Mouse (Mus musculus): ENCODE data around the gene Atp6v1g2. TPM values are rescaled to one million over a fixed set of nuclear protein-coding genes. Genes with fewer than 3 reads are reported as not detected.

Atp6v1g2 gene
- total RNA-seq, 4 experiments from 2014 or later = 552 to 589 (median 575) TPM

DNA sequence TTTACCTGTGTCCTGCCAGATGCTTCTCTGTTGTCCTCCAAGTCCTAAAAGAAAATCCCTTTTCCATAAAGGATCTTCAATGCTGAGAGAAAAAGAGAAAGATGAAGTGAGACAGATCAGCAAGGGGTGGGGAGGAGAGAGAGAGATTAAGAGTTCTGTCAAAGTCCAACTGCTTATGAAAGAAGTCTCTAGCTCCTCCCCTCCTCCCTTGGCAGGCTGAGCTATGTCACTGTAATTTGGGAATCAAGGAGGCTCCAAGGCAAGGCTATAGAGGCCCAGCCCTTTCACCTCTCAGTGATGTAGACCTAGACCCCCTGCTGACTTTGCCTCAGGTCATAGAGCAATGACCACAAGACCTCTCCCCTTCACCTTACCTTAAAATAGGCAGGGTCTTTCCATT, 52.0 kb downstream of the Atp6v1g2 start:
- no peak for DNase-seq (ENCODE audit: low spot score in 2 of 2)

Small RNAs within 50 kb of the gene (microRNA-seq; reads per million reads assigned to microRNA genes)
- gene Mir6973a (0 reads per million in 2 experiments), gene Mir6974 (0.21 to 0.22 reads per million in 2 experiments), gene Mir6975 (0.21 to 0.22 reads per million in 2 experiments), gene Mir8094 (0 to 0.66 reads per million in 2 experiments)

Other genes starting within 250 kb of the Atp6v1g2 start
- 10 to 100 TPM; 43.5 to 53.0 (median 48.2) TPM for gene Vars, start 232.7 kb upstream of the Atp6v1g2 start, total RNA-seq (2022)
- gene Vwa7, start 217.1 kb upstream of the Atp6v1g2 start, total RNA-seq (2022) = 1 to 10 TPM in 3 of 4 experiments, under 1 TPM in 1; 0.95 to 1.5 (median 1.3) TPM
- gene Sapcd1, start 205.6 kb upstream of the Atp6v1g2 start, total RNA-seq (2022) = under 1 TPM in 2 of 4 experiments, not detected in 2; 0.59 to 0.67 TPM
- 1 to 10 TPM in 1 of 4 experiments, under 1 TPM in 2, not detected in 1; 0.34 to 1.2 (median 0.78) TPM for gene Msh5, start 186.9 kb upstream of the Atp6v1g2 start, total RNA-seq (2022)
- 10 to 100 TPM; 10.2 to 18.3 (median 11.8) TPM for gene Clic1, start 183.7 kb upstream of the Atp6v1g2 start, total RNA-seq (2022)
- 10 to 100 TPM; 13.1 to 20.2 (median 14.8) TPM for gene Ddah2, start 174.6 kb upstream of the Atp6v1g2 start, total RNA-seq (2022)
- not detected for gene Ly6g6c, start 168.3 kb upstream of the Atp6v1g2 start, total RNA-seq (2022)
- gene Mpig6b, start 167.5 kb upstream of the Atp6v1g2 start, total RNA-seq (2022) = under 1 TPM in 1 of 4 experiments, not detected in 3; 0.15 TPM
- gene Ly6g6e, start 156.8 kb upstream of the Atp6v1g2 start, total RNA-seq (2022) = 1 to 10 TPM; 3.7 to 4.9 (median 4.0) TPM
- 1 to 10 TPM in 3 of 4 experiments, under 1 TPM in 1; 0.70 to 1.8 (median 1.3) TPM for gene Ly6g6d, start 155.6 kb upstream of the Atp6v1g2 start, total RNA-seq (2022)
- gene Ly6g6f, start 148.1 kb upstream of the Atp6v1g2 start, total RNA-seq (2022) = under 1 TPM in 2 of 4 experiments, not detected in 2; 0.50 to 0.54 TPM
- 100 to 1,000 TPM; 117 to 125 (median 121) TPM for gene Abhd16a, start 144.4 kb upstream of the Atp6v1g2 start, total RNA-seq (2022)
- gene Ly6g5c, start 125.4 kb upstream of the Atp6v1g2 start, total RNA-seq (2022) = not detected
- under 1 TPM; 0.32 to 1.00 (median 0.46) TPM for gene Ly6g5b, start 118.2 kb upstream of the Atp6v1g2 start, total RNA-seq (2022)
- gene Gpank1, start 112.2 kb upstream of the Atp6v1g2 start, total RNA-seq (2022) = 10 to 100 TPM; 19.7 to 24.5 (median 22.8) TPM
- 100 to 1,000 TPM; 188 to 228 (median 194) TPM for gene Csnk2b, start 111.6 kb upstream of the Atp6v1g2 start, total RNA-seq (2022)
- gene D17H6S53E, start 107.3 kb upstream of the Atp6v1g2 start, total RNA-seq (2022) = 10 to 100 TPM; 25.6 to 34.3 (median 30.1) TPM
- not detected for gene Apom, start 101.6 kb upstream of the Atp6v1g2 start, total RNA-seq (2022)
- 100 to 1,000 TPM; 263 to 306 (median 290) TPM for gene Bag6, start 98.5 kb upstream of the Atp6v1g2 start, total RNA-seq (2022)
- 100 to 1,000 TPM; 272 to 295 (median 280) TPM for gene Prrc2a, start 68.8 kb upstream of the Atp6v1g2 start, total RNA-seq (2022)
- 10 to 100 TPM; 11.2 to 30.3 (median 17.4) TPM for gene Aif1, start 57.6 kb upstream of the Atp6v1g2 start, total RNA-seq (2022)
- 10 to 100 TPM in 1 of 4 experiments, 1 to 10 TPM in 3; 6.5 to 10.1 (median 7.9) TPM for gene Lst1, start 45.2 kb upstream of the Atp6v1g2 start, total RNA-seq (2022)
- gene Ltb, start 39.2 kb upstream of the Atp6v1g2 start, total RNA-seq (2022) = 1 to 10 TPM in 3 of 4 experiments, not detected in 1; 1.0 to 1.6 (median 1.2) TPM
- gene Tnf, start 31.7 kb upstream of the Atp6v1g2 start, total RNA-seq (2022) = under 1 TPM in 1 of 4 experiments, not detected in 3; 0.39 TPM
- 1 to 10 TPM in 1 of 4 experiments, under 1 TPM in 3; 0.28 to 1.2 (median 0.58) TPM for gene Lta, start 28.3 kb upstream of the Atp6v1g2 start, total RNA-seq (2022)
- not detected for gene Gm16181, start 12.8 kb upstream of the Atp6v1g2 start, total RNA-seq (2022)
- gene Nfkbil1, start 2.1 kb downstream of the Atp6v1g2 start, total RNA-seq (2022) = 10 to 100 TPM; 14.1 to 18.8 (median 17.1) TPM
- 100 to 1,000 TPM; 175 to 212 (median 200) TPM for gene Ddx39b, start 8.1 kb downstream of the Atp6v1g2 start, total RNA-seq (2022)
- gene H2-D1, start 29.1 kb downstream of the Atp6v1g2 start, total RNA-seq (2022) = 10 to 100 TPM; 29.5 to 72.8 (median 47.5) TPM
- gene H2-Q1, start 86.7 kb downstream of the Atp6v1g2 start, total RNA-seq (2022) = 1 to 10 TPM in 3 of 4 experiments, under 1 TPM in 1; 0.67 to 2.3 (median 1.4) TPM
- 1 to 10 TPM in 2 of 4 experiments, under 1 TPM in 2; 0.34 to 1.3 (median 0.94) TPM for gene H2-Q2, start 108.6 kb downstream of the Atp6v1g2 start, total RNA-seq (2022)
- 1 to 10 TPM; 2.5 to 7.0 (median 4.7) TPM for gene H2-Q4, start 146.0 kb downstream of the Atp6v1g2 start, total RNA-seq (2022)
- gene H2-Q6, start 191.2 kb downstream of the Atp6v1g2 start, total RNA-seq (2022) = 1 to 10 TPM in 1 of 4 experiments, under 1 TPM in 3; 0.38 to 1.5 (median 0.86) TPM
- gene H2-Q7, start 205.5 kb downstream of the Atp6v1g2 start, total RNA-seq (2022) = 1 to 10 TPM in 2 of 4 experiments, under 1 TPM in 2; 0.59 to 2.3 (median 1.1) TPM
- gene H2-Q10, start 236.4 kb downstream of the Atp6v1g2 start, total RNA-seq (2022) = under 1 TPM; 0.26 to 0.72 (median 0.38) TPM

All from left cerebral cortex, adult 8-10 months (tissue).